Mouse (Mus musculus) kidney, postnatal 0 days (tissue): ENCODE data around the gene Serpinb6d. TPM values are rescaled to one million over a fixed set of nuclear protein-coding genes. Genes with fewer than 3 reads are reported as not detected.

Experiments used
- ATAC-seq: fragments of 200-750 bp; cut with Nextera tagmentation; replicated peaks from 2 replicates; pipeline ENCODE4 v1.8.0; 2017; ENCODE audit warnings: low read depth, moderate number of reproducible peaks, moderate TSS enrichment, moderate library complexity; ENCODE audit not compliant: low FRiP score
- DNase-seq: peaks from one replicate; pipeline ENCODE4 v3.0.0-alpha.2; 2016; ENCODE audit warnings: low spot score
- H3K27ac ChIP-seq: fragments of 300-500 bp; sonication (generic); 2 replicates; pipeline ENCODE4 v1.5.1; 2014; ENCODE audit warnings: mild to moderate bottlenecking
- H3K27me3 ChIP-seq: fragments of 300-500 bp; sonication (generic); 2 replicates; pipeline ENCODE4 v1.6.1; 2014; ENCODE audit warnings: low read length, mixed read lengths; ENCODE audit not compliant: insufficient read depth
- H3K36me3 ChIP-seq: fragments of 300-500 bp; sonication (generic); 2 replicates; pipeline ENCODE4 v1.6.1; 2014; ENCODE audit warnings: low read length, mixed read lengths; ENCODE audit not compliant: insufficient read depth
- H3K4me1 ChIP-seq: fragments of 300-500 bp; sonication (generic); replicated peaks from 2 replicates; pipeline ENCODE4 v1.6.1; 2014; ENCODE audit warnings: antibody characterized with exemption, low read length, mixed read lengths; ENCODE audit not compliant: insufficient read depth
- H3K4me2 ChIP-seq: fragments of 300-500 bp; sonication (generic); 2 replicates; pipeline ENCODE4 v1.6.1; 2014; ENCODE audit warnings: mild to moderate bottlenecking, low read length, moderate library complexity, mixed read lengths
- H3K4me3 ChIP-seq: fragments of 300-500 bp; sonication (generic); replicated peaks from 2 replicates; pipeline ENCODE4 v1.5.1; 2014; ENCODE audit warnings: low read depth, low read length
- H3K9ac ChIP-seq: fragments of 300-500 bp; sonication (generic); 2 replicates; pipeline ENCODE4 v1.6.1; 2014; ENCODE audit warnings: low read depth, low read length
- H3K9me3 ChIP-seq: fragments of 300-500 bp; sonication (generic); replicated peaks from 2 replicates; pipeline ENCODE4 v1.6.1; 2016; ENCODE audit warnings: low read length, inconsistent platforms, mixed read lengths
- CTCF ChIP-seq: IDR thresholded peaks from 2 replicates; pipeline ENCODE4 v1.5.1; 2016; ENCODE audit warnings: antibody characterized with exemption, low read depth, mild to moderate bottlenecking, moderate library complexity
- WGBS: fragments of 180-500 bp; shearing (Covaris S2); extraction: QIAGEN DNeasy Blood & Tissue Kit; methylation state at CpG from one replicate; pipeline ENCODE4 v1.1.7; 2014; 5-methylcytosine and 5-hydroxymethylcytosine counted together
- polyA plus RNA-seq: library from polyadenylated mRNA; unstranded; fragments of >200 nt; fragmentation: Nextera tagmentation; extraction: Ambion mirVana; gene quantifications from 2 replicates; pipeline ENCODE4 v1.2.1, GENCODE M21; 2015

Gene Serpinb6d
- polyA plus RNA-seq: not detected in 2 replicates

DNA sequence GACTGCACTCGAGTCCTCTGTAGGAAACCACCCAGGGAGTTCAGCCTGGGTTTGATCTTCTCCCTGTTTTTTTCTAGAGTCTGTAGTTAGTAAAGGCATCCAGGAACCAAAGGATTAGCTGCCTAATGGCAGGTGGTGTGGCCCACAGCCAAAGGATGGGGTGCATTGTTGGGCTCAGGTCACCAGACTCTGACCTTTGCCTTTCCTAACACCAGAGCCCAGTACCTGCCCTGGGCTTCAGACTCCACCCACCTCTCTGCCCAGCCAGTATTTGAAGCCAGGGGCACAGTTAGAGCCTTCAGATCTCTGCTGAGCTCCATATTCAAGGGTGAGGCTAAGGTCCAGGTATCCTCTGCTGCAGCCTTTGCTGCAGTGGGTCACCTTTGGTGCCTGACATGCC lies at the start of gene Serpinb6d:
Gene Serpinb6d, plus strand, starts transcription at position 301 of the 400 bp plus-strand sequence.
- no peaks in the 10 kb centered on the region for H3K27me3 ChIP-seq
- no peak for DNase-seq
- 78% methylated on average over 1 of the region's 1 CpGs for WGBS
- no peaks in the 10 kb centered on the region for H3K9me3 ChIP-seq
- H3K27ac ChIP-seq: no peak within 1 kb of the TSS
- H3K4me2 ChIP-seq: no peak within 1 kb of the TSS
- no peak for TF ChIP-seq CTCF
- no peak for ATAC-seq
- no peak within 1 kb of the TSS for H3K9ac ChIP-seq
- no peak within 1 kb of the TSS for H3K4me3 ChIP-seq
- no peaks in the 10 kb centered on the region for H3K4me1 ChIP-seq
- H3K36me3 ChIP-seq: no peaks in the 10 kb centered on the region

GRCm38 (mm10) chr13:33622921-33623320 lies 38.3 kb upstream of the Serpinb6d start:
- Histone ChIP-seq H3K27ac (no peak overlapping the region), H3K4me3 (no peak overlapping the region), H3K27me3 (no peaks in the 10 kb centered on the region), H3K36me3 (no peaks in the 10 kb centered on the region), H3K9me3 (no peaks in the 10 kb centered on the region), H3K9ac (no peak overlapping the region), H3K4me2 (no peak overlapping the region), H3K4me1 (no peaks in the 10 kb centered on the region)
- WGBS: 94% methylated on average over 2 of the region's 2 CpGs
- ATAC-seq: no peak
- TF ChIP-seq CTCF: no peak
- DNase-seq: no peak

DNA sequence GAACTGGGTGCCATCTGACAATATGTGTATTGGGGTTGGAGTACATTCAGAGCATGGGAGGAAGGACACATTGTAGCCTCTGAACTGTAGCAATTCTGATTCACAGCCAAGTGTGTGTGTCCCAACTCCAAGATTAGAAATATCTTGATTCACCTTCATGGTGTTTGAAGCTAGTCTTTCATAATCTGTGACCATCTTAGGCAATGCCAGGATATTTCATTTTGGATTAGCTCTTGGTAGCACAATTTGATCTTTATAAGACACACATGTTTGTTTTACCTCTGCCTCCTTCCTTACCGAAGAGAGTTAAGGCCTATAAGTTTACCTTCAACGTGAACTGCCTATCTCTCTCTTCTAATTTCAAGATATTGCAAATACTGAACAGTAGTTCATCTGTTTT lies 18.7 kb upstream of the Serpinb6d start:
- Histone ChIP-seq H3K4me2 (no peak overlapping the region), H3K9me3 (no peaks in the 10 kb centered on the region), H3K4me3 (no peak overlapping the region), H3K4me1 (no peaks in the 10 kb centered on the region), H3K36me3 (no peaks in the 10 kb centered on the region), H3K27me3 (no peaks in the 10 kb centered on the region), H3K9ac (no peak overlapping the region), H3K27ac (no peak overlapping the region)
- WGBS: 71% methylated on average over 2 of the region's 2 CpGs
- ATAC-seq: no peak
- no peak for DNase-seq
- no peak for TF ChIP-seq CTCF

DNA sequence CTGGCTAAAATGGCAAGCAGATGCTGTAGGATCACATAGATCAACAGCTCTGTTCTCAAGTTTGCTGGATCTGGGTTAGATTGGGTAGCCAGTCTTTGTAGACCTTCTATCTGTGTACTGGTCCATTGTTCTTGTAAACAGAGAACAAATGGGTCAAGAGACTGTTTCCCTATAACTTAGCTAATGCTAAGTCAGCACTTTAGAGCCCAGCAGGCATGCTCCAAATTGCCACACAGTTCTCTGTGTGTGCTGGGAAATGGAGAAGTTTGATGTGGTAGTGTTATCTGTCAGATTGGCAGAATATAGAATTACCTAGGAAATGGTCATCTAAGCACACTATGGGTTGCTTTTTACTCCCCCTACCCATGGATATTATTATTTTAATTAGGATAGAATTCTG lies 1.3 kb downstream of the Serpinb6d start:
- DNase-seq: no peak
- Histone ChIP-seq H3K4me3 (no peak overlapping the region), H3K36me3 (no peaks in the 10 kb centered on the region), H3K27me3 (no peaks in the 10 kb centered on the region), H3K4me1 (no peaks in the 10 kb centered on the region), H3K9me3 (no peaks in the 10 kb centered on the region), H3K9ac (no peak overlapping the region), H3K27ac (no peak overlapping the region), H3K4me2 (no peak overlapping the region)
- no peak for ATAC-seq
- no peak for TF ChIP-seq CTCF

- Histone ChIP-seq H3K27ac (no peak overlapping the region), H3K4me3 (no peak overlapping the region), H3K4me1 (no peaks in the 10 kb centered on the region), H3K27me3 (no peaks in the 10 kb centered on the region), H3K9ac (no peak overlapping the region), H3K36me3 (no peaks in the 10 kb centered on the region), H3K4me2 (no peak overlapping the region), H3K9me3 (no peaks in the 10 kb centered on the region)
- WGBS: 72% methylated on average over 2 of the region's 2 CpGs
- ATAC-seq (no peak), DNase-seq (no peak)
- no peak for TF ChIP-seq CTCF
Measured at GRCm38 (mm10) chr13:33720296-33720695, 59.1 kb downstream of the Serpinb6d start.

Other genes starting within 250 kb of the Serpinb6d start
- not detected in 2 replicates for gene Serpinb9g, start 176.6 kb upstream of the Serpinb6d start, polyA plus RNA-seq
- gene Serpinb6e, start 182.0 kb downstream of the Serpinb6d start, polyA plus RNA-seq: not detected in 2 replicates
- gene Serpinb6c, start 244.3 kb downstream of the Serpinb6d start, polyA plus RNA-seq: 0.17 and 0.24 TPM in 2 replicates